Mouse (Mus musculus): ENCODE data around the gene Hoxc9.

The Hoxc9 gene

GRCm38 (mm10) chr15:102955833-102956640 is 20.2 kb upstream of the Hoxc9 start:
- no peak for DNase-seq (ENCODE audit: low read depth, low spot score)

DNA sequence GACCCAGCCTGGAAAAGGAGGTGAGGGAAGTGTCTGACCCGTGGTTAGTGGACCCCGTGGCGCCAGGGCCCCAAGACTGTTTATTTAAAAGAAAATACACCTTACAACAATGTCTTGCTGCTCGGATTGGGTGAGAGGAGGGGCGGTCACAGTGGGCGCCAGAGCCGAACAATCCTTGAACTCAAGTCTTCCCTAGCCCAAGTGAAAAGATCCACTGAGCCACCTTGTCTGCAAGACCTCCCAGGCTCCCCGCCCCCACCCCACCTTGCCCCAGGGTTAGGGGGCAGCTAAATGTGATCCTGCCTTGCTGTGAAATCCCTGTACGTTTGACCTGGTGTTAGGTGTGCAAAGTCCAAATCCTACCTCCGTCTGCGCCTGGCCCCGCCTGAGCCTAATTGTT is 19.3 kb upstream of the Hoxc9 start:
- no peak for DNase-seq (ENCODE audit: low read depth, low spot score)

DNA sequence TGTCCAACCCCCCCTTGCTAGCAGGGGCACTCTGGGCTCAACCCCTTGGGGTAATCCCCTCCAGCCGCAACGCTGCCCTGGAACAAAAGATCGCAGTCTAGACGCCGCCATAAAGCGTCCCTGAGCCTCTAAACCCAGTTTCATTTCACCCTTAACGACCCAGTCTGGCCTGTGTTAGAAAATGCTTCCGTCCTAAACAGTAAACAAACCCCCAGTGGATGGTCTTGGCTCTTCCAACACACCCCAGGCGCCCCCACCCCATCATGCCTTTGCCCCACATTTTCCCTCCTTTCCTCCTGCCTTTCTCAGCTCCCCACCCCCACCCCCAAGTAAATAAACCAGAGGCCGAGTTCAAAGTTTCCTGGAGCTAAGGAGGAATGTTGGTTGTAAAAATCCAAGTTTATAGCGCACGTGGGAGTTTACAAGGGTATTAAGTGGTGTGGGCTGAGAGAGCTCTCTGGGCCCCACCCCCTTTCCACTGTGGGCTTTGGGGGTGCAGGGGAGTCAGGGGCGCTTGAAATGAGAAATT is 16.5 kb upstream of the Hoxc9 start:
- DNase-seq (ENCODE audit: low read depth, low spot score): no peak

DNA sequence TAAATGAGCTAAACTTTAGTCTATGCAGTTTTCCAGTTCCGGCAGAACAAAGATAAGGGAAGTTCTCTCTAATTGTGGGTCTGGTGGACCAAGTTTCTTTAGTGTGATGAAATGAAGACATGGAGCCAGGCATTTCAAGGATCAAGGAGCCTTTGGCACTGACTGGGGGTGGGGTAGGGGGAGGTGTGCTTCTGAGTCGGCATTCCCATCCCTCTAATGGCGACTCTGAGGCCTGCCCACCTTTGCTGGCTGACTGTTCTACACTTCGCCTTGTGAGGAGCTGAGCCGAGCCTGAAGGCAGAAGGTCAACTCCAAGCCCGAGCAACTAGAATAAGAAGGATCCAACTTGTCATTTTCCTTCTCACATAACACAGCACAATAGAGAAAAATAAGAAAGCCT is 14.5 kb upstream of the Hoxc9 start:
- no peak for DNase-seq (ENCODE audit: low read depth, low spot score)

DNA sequence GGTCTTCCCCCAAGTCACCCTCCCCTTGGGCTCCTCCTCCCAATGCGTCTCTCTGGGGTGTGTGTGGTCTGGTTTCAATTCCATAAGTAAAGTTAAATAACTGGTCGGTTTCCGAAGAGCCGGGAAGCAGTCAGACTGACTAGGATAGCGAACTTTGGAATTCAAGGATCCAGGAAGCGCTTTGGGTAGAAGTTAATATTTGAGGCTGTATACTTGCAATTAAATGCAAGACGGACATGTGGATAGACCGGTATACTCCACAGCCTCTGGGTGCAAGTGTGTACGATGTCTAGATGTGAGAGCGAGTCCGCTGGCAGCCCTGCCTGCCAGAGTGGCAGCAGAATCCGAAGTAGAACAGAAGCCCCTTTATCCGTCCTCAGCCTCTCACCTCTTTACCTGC is 13.7 kb upstream of the Hoxc9 start:
- no peak for DNase-seq (ENCODE audit: low read depth, low spot score)

DNA sequence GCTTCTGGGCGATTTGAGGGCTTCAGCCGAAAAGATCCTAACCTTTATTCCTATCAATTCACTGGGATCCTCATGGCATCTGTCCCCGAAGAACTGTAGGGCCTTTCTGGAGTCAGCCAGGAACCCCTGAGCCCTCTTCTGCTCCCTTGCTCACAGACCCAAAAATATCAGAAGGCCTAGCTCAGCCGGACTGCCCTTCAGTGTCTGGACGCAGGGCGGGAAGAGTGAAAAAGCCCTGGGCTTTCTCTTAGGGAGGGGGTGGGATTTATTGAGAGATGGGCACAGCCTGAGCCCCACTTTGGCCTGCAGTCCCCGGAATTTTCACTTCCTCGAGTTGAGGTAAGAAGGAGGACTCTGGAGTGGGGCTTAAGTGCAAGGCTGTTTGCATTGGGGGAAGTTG is 13.0 kb upstream of the Hoxc9 start:
- DNase-seq (ENCODE audit: low read depth, low spot score): no peak

DNA sequence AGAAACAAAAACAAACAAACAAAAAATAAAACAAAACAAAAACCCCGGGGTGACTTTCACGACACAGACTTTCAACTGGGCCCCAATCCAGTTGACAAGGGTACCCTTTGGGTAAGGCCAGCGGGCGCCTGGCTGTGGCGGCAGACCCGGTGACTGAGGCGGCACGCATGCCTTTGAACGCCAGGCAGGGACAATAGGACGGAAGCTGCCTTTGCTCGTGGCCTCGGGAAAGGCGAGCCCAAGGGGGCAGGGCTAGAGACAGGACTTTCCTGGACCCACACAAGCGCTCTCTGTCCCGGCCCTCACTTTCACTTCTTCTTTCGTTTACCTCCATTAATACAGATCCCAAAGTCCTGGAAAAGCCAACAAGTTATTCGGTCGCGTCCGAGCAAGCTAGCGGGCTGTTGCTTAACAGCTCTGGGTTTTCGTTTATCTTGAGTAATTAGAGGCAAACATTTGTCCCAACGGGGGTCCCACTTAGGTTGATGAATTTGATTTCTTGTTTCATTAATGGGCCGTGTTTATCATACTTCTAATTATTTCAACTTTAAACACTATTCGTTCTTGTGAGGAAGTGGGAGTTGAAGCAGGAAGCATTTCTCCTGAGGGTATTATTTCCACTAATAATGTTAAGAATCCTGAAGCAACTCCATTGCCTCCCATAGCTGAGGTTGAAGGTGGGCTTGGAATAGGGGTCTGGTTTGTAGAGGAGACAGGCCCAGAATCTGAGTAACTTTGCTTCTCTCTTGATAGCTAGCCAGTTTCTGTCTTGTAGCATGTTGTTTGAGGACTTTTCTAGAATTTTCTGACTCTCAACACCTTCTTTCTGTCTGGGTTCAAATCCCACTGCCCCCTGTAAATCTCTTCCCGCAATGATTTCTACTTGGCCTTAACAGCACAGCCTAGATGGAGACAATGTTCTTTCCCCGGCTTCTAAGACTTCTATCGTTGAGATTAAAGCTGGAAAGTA is 12.3 kb upstream of the Hoxc9 start:
- no peak for DNase-seq (ENCODE audit: low read depth, low spot score)

- DNase-seq (ENCODE audit: low read depth, low spot score): no peak
These were observed 11.0 kb upstream of the Hoxc9 start for GRCm38 (mm10) chr15:102965003-102965891.

DNA sequence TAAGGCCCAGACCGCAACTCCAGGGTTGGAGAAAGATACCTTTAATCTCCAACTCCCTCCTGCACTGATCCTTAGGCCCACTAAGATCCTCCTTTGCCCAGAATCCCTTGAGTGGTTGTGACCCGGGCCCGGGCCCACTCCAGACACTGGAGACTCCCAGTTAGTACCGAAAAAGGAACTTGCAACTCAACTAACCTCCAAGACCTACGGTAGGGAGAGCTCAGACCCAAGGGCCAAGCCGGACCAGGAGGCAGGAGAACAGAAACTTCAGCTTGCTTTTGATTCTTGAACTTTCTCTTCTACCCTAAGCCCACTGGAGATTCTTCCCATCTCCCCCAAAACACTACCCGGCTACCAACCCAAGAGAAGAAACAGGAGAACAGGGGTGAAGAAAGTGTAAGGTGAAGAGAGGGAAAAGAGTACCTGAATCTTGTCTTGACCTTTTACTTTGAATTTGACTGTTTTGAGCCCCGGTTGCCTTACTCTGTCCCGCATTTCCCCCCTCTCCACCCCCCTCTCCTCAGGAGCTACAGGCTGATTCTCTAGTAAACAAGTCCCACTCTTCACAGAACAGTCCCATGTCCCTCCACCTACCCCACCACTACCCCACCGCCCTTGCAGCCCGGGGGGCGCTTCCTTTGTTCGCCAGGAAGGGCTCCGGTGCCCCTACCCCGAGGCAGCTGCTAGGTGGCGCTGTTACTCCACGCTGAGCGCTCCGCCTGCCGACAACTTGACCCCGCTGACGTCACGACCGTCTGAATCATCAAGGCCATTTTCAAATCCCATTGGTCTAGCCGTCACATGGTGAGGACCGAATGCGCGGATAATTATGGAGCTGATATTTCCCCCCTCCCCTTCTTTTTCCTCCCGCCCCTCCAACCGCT is 10.1 kb upstream of the Hoxc9 start:
- DNase-seq (ENCODE audit: low read depth, low spot score): no peak

GRCm38 (mm10) chr15:102966776-102967311 is 9.4 kb upstream of the Hoxc9 start, which contains the start of gene Hoxc10:
Gene Hoxc10, plus strand, starts transcription at chr15:102966796.
- no peak for DNase-seq (ENCODE audit: low read depth, low spot score)

GRCm38 (mm10) chr15:102967312-102967510 is 9.0 kb upstream of the Hoxc9 start, which contains the start of gene Hoxc5:
Gene Hoxc5, plus strand, starts transcription at chr15:102967443.
- DNase-seq (ENCODE audit: low read depth, low spot score): no peak

DNA sequence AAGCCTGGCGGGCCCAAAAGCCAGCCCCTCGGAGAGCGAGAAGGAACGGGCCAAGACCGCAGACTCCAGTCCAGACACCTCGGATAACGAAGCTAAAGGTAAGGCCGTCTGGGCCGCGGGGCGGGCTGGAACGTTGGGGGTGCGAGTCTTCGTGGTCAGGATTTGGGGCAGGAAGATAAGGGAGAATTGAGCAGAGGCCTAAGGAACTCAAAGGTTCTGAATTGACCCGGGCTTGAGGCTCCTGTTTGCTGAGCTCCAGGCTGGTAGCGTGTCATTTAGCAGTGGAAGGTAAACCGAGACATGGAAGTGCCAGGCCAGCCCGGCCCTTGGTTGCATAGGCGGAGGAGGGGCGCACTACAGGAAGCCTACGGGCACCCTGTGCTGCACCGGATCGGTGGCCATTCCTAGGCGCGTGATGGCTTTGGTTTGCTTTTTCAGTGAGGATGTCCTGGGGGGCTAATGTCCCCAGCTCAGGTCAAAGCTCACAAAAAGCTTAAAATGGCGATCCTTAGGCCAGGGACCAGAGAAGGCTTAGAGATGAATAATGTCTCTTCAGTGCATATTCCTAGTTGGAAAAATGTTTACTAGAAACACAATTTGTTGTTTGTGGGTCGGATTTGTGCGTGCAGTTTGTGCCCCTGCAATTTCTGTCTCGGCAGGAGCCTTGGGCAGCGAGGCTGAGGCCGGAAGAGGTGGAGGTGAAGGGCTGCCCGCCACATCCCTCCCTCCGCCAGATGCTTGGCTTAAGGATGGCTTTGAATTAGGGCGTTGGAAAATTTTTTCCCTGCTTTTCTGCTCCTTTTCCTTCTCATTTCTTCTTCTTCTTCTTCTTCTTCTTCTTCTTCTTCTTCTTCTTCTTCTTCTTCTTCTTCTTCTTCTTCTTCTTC is 8.5 kb upstream of the Hoxc9 start:
- no peak for DNase-seq (ENCODE audit: low read depth, low spot score)

DNA sequence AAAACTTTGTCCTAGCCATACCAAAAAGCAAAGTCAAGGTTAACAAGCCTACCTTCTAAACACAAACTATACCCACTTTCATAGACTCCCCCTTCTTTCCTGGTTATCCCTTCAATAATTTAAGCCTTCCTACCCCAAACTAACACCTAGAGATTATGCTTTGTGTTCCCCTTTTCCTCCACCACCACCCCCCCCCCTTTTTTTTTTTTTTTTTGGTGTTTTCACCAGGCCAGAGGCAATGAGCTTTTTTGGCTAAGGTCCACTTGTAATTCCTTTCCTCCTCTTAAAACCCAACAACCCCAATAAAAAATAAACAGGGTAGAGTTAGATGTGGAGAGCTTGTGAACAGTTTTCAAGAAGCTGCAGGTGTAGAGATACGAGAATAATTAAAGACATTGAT is 6.9 kb upstream of the Hoxc9 start:
- DNase-seq (ENCODE audit: low read depth, low spot score): no peak

GRCm38 (mm10) chr15:102970740-102971139 is 5.5 kb upstream of the Hoxc9 start:
- no peak for DNase-seq (ENCODE audit: low read depth, low spot score)

GRCm38 (mm10) chr15:102972254-102972653 is 4.0 kb upstream of the Hoxc9 start:
- no peak for DNase-seq (ENCODE audit: low read depth, low spot score)

GRCm38 (mm10) chr15:102972753-102973152 is 3.5 kb upstream of the Hoxc9 start:
- DNase-seq (ENCODE audit: low read depth, low spot score): no peak

GRCm38 (mm10) chr15:102975034-102975433 is 1.2 kb upstream of the Hoxc9 start:
- no peak for DNase-seq (ENCODE audit: low read depth, low spot score)

DNA sequence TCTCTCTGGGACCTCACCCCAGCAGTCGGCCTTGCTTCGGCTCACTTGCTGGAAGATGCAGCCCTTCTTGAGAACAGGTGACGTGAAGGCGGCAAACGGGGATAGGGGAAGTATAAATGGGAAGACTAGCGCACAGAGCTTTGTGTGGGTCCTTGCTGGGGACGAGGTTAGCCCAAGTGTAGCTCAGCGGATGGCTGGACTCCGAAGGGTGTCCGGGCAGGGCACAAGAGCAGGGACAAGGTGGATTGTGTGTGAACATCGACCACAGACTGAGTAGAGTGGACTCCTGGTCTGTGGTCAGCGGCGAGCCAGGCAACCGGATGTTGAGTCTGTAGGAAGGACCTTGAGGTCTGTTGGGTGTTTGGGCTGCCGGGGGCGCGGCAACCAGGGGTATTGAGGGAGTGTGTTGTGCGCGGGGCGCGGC is 539 bp upstream of the Hoxc9 start:
- no peak for DNase-seq (ENCODE audit: low read depth, low spot score)
